Mouse (Mus musculus) bone marrow macrophage, adult 2 months (primary cell): Measurements from ENCODE around the gene Tmem136. TPM values are rescaled to one million over a fixed set of nuclear protein-coding genes. Genes with fewer than 3 reads are reported as not detected.

Experiments used
- H3K27ac ChIP-seq: 2 replicates; pipeline ENCODE4 v1.5.1; 2012; ENCODE audit warnings: low read depth, low read length; ENCODE audit not compliant: insufficient read depth
- H3K4me1 ChIP-seq: 2 replicates; pipeline ENCODE4 v1.6.1; 2012; ENCODE audit warnings: low read length; ENCODE audit not compliant: control insufficient read depth, insufficient read depth
- H3K4me3 ChIP-seq: 2 replicates; pipeline ENCODE4 v1.5.1; 2012; ENCODE audit warnings: mild to moderate bottlenecking, low read length, moderate library complexity; ENCODE audit not compliant: insufficient read depth
- CTCF ChIP-seq: IDR thresholded peaks from 2 replicates; pipeline ENCODE4 v1.5.1; 2012; ENCODE audit warnings: low read depth, mild to moderate bottlenecking, low read length, moderate library complexity
- POLR2A ChIP-seq: IDR thresholded peaks from 2 replicates; pipeline ENCODE4 v1.6.1; 2012; ENCODE audit warnings: mild to moderate bottlenecking, low read depth, low read length, borderline replicate concordance
- polyA plus RNA-seq: library from polyadenylated mRNA; stranded (reverse); fragments of >200 nt; gene quantifications from 2 replicates; pipeline ENCODE4 v1.2.4, GENCODE M21; 2012; ENCODE audit not compliant: missing spikeins, insufficient read depth, insufficient read length

Tmem136 gene
- polyA plus RNA-seq, 1 experiment, result not detected

GRCm38 (mm10) chr9:43065231-43065630 lies 51.1 kb downstream of the Tmem136 start:
- TF ChIP-seq CTCF, result no peak
- Histone ChIP-seq H3K4me1 (no peaks in the 10 kb centered on the region), H3K4me3 (no peak overlapping the region), H3K27ac (no peak overlapping the region)

- TF ChIP-seq CTCF (no peak), POLR2A (no peak)
- no peak overlapping the region for H3K27ac ChIP-seq
- H3K4me3 ChIP-seq, result no peak overlapping the region
Observed at GRCm38 (mm10) chr9:43061545-43061944, 54.8 kb downstream of the Tmem136 start.

More at GRCm38 (mm10) chr9:43061545-43061944, 54.8 kb downstream of the Tmem136 start:
- H3K4me1 ChIP-seq, result no peaks in the 10 kb centered on the region

Other genes with a start within 250 kb of the Tmem136 start
- 0.12 and 0.23 TPM in 2 replicates for gene Grik4, start 172.1 kb downstream of the Tmem136 start, polyA plus RNA-seq
- gene Arhgef12, start 9.3 kb downstream of the Tmem136 start, polyA plus RNA-seq, result 6.8 and 8.6 TPM in 2 replicates
- gene Pou2f3, start 93.8 kb upstream of the Tmem136 start, polyA plus RNA-seq, result not detected in 2 replicates
- gene Oaf, start 123.3 kb upstream of the Tmem136 start, polyA plus RNA-seq, result 0.40 and 1.3 TPM in 2 replicates
- gene Trim29, start 194.3 kb upstream of the Tmem136 start, polyA plus RNA-seq, result not detected in 2 replicates